Mouse (Mus musculus) kidney, postnatal 0 days (tissue): ENCODE measurements around the gene Asic2. TPM values are rescaled to one million over a fixed set of nuclear protein-coding genes. Genes with fewer than 3 reads are reported as not detected.

Source experiments
- ATAC-seq: fragments of 200-750 bp; cut with Nextera tagmentation; replicated peaks from 2 replicates; pipeline ENCODE4 v1.8.0; 2017; ENCODE audit warnings: low read depth, moderate number of reproducible peaks, moderate TSS enrichment, moderate library complexity; ENCODE audit not compliant: low FRiP score
- DNase-seq: peaks from one replicate; pipeline ENCODE4 v3.0.0-alpha.2; 2016; ENCODE audit warnings: low spot score
- H3K27ac ChIP-seq: fragments of 300-500 bp; sonication (generic); 2 replicates; pipeline ENCODE4 v1.5.1; 2014; ENCODE audit warnings: mild to moderate bottlenecking
- H3K27me3 ChIP-seq: fragments of 300-500 bp; sonication (generic); 2 replicates; pipeline ENCODE4 v1.6.1; 2014; ENCODE audit warnings: low read length, mixed read lengths; ENCODE audit not compliant: insufficient read depth
- H3K36me3 ChIP-seq: fragments of 300-500 bp; sonication (generic); 2 replicates; pipeline ENCODE4 v1.6.1; 2014; ENCODE audit warnings: low read length, mixed read lengths; ENCODE audit not compliant: insufficient read depth
- H3K4me1 ChIP-seq: fragments of 300-500 bp; sonication (generic); replicated peaks from 2 replicates; pipeline ENCODE4 v1.6.1; 2014; ENCODE audit warnings: antibody characterized with exemption, low read length, mixed read lengths; ENCODE audit not compliant: insufficient read depth
- H3K4me2 ChIP-seq: fragments of 300-500 bp; sonication (generic); 2 replicates; pipeline ENCODE4 v1.6.1; 2014; ENCODE audit warnings: mild to moderate bottlenecking, low read length, moderate library complexity, mixed read lengths
- H3K4me3 ChIP-seq: fragments of 300-500 bp; sonication (generic); replicated peaks from 2 replicates; pipeline ENCODE4 v1.5.1; 2014; ENCODE audit warnings: low read depth, low read length
- H3K9ac ChIP-seq: fragments of 300-500 bp; sonication (generic); 2 replicates; pipeline ENCODE4 v1.6.1; 2014; ENCODE audit warnings: low read depth, low read length
- H3K9me3 ChIP-seq: fragments of 300-500 bp; sonication (generic); replicated peaks from 2 replicates; pipeline ENCODE4 v1.6.1; 2016; ENCODE audit warnings: low read length, inconsistent platforms, mixed read lengths
- CTCF ChIP-seq: IDR thresholded peaks from 2 replicates; pipeline ENCODE4 v1.5.1; 2016; ENCODE audit warnings: antibody characterized with exemption, low read depth, mild to moderate bottlenecking, moderate library complexity
- WGBS: fragments of 180-500 bp; shearing (Covaris S2); extraction: QIAGEN DNeasy Blood & Tissue Kit; methylation state at CpG from one replicate; pipeline ENCODE4 v1.1.7; 2014; 5-methylcytosine and 5-hydroxymethylcytosine counted together
- polyA plus RNA-seq: library from polyadenylated mRNA; unstranded; fragments of >200 nt; fragmentation: Nextera tagmentation; extraction: Ambion mirVana; gene quantifications from 2 replicates; pipeline ENCODE4 v1.2.1, GENCODE M21; 2015

The Asic2 gene
- polyA plus RNA-seq, 1 experiment from 2014 or later: 2.6 TPM

GRCm38 (mm10) chr11:81454921-81455320 lies 513.3 kb downstream of the Asic2 start:
- Histone ChIP-seq H3K27me3 (no peaks in the 10 kb centered on the region), H3K4me3 (no peak overlapping the region), H3K36me3 (no peaks in the 10 kb centered on the region), H3K9ac (no peak overlapping the region), H3K27ac (no peak overlapping the region), H3K9me3 (no peaks in the 10 kb centered on the region), H3K4me2 (no peak overlapping the region), H3K4me1 (peaks cover 4% of the 10 kb centered on the region; the same call in 1 of the 2 replicates)
- ATAC-seq: no peak
- WGBS: 75% methylated on average over 4 of the region's 4 CpGs
- peak; percentile 18 for DNase-seq
- TF ChIP-seq CTCF: no peak

DNA sequence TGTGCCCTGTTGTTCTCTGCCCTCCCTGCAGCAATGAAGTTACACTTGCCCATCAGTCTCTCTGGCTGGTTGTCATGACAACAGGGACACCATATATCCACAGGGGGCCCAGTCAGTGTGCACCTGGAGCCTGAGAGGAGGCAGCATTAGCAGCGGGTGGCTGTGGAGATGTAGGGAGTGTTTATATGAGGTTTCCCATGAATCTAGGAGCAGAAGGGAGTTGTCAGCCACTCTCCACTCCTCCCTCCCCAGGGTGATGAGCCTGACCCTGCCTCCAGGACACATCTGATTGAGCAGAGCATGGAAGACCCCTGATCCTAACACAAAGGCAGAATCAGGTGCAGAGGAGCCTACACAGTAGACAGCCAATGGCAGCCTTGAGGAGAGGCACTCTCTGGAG lies 514.1 kb downstream of the Asic2 start:
- Histone ChIP-seq H3K27me3 (no peaks in the 10 kb centered on the region), H3K4me1 (peaks cover 6% of the 10 kb centered on the region; the same call in 1 of the 2 replicates), H3K36me3 (no peaks in the 10 kb centered on the region), H3K27ac (no peak overlapping the region), H3K9me3 (no peaks in the 10 kb centered on the region), H3K4me2 (no peak overlapping the region), H3K9ac (no peak overlapping the region), H3K4me3 (no peak overlapping the region)
- 32% methylated on average over 1 of the region's 1 CpGs for WGBS
- peak; percentile 76 for DNase-seq
- no peak; the same call in 1 of the 2 replicates for ATAC-seq
- no peak for TF ChIP-seq CTCF

DNA sequence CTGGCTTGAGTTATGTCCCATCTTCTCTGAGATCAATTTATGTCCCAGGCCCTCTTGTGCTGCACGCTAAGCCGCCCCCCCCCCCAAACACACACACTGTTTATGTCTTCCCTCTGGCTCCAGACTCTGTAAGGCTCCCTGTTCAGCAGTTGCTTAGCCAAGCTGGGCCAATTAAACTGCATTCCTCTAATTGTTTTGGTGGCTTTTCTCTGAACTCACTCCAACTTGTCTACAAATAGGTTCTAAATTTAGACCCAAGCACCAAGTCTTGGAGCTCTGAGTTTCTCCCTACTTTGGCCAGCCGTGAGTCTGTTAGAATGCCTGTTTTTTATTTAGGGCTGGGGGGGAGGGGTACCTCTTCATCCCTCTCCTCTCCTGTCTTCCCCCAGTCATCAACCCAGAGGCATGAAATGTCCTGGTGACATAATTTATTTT lies 519.0 kb downstream of the Asic2 start:
- peaks cover 6% of the 10 kb centered on the region; the same call in 1 of the 2 replicates for H3K4me1 ChIP-seq
- H3K4me3 ChIP-seq: no peak overlapping the region
- H3K9me3 ChIP-seq: no peaks in the 10 kb centered on the region
- H3K27me3 ChIP-seq: no peaks in the 10 kb centered on the region
- H3K27ac ChIP-seq: peak overlapping the region; percentile 60
- ATAC-seq (peak; percentile 78; the same call in 1 of the 2 replicates), DNase-seq (peak; percentile 95)
- H3K36me3 ChIP-seq: no peaks in the 10 kb centered on the region
- H3K9ac ChIP-seq: no peak overlapping the region
- TF ChIP-seq CTCF: no peak
- no peak overlapping the region for H3K4me2 ChIP-seq
- 2% methylated on average over 3 of the region's 3 CpGs for WGBS

DNA sequence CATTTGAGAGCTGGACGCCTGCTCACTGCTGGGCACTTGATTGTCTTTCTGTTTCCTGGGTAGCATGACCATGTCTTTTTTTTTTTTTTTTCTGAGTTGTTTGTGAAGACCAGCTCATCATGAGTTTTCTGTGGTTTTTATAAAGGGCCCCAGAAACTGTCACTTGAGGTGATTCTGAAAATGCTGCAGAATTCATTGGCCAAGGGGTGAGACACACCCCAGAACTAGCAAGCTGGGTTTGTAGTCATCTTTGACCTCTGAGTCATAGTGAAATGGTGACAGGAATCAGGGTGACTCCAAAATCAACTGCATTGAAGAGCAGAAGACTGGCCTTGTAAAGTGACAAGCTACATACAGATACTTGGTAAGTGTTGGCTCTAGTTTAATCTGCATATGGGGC lies 521.9 kb downstream of the Asic2 start:
- H3K9me3 ChIP-seq: no peaks in the 10 kb centered on the region
- no peaks in the 10 kb centered on the region for H3K36me3 ChIP-seq
- no peak for TF ChIP-seq CTCF
- H3K27ac ChIP-seq: no peak overlapping the region
- WGBS: 80% methylated on average over 1 of the region's 1 CpGs
- DNase-seq (no peak), ATAC-seq (no peak)
- no peak overlapping the region for H3K4me2 ChIP-seq
- H3K4me3 ChIP-seq: no peak overlapping the region
- H3K27me3 ChIP-seq: no peaks in the 10 kb centered on the region
- H3K4me1 ChIP-seq: peaks cover 6% of the 10 kb centered on the region; the same call in 1 of the 2 replicates
- H3K9ac ChIP-seq: no peak overlapping the region

- no peaks in the 10 kb centered on the region for H3K36me3 ChIP-seq
- H3K9ac ChIP-seq: no peak overlapping the region
- WGBS: 66% methylated on average over 14 of the region's 14 CpGs
- no peak for ATAC-seq
- H3K4me1 ChIP-seq: no peaks in the 10 kb centered on the region
- no peaks in the 10 kb centered on the region for H3K9me3 ChIP-seq
- no peak for TF ChIP-seq CTCF
- no peak overlapping the region for H3K4me3 ChIP-seq
- H3K27ac ChIP-seq: no peak overlapping the region
- H3K27me3 ChIP-seq: no peaks in the 10 kb centered on the region
- DNase-seq: no peak
- no peak overlapping the region for H3K4me2 ChIP-seq
Measured at GRCm38 (mm10) chr11:81426857-81427256, 541.4 kb downstream of the Asic2 start.

DNA sequence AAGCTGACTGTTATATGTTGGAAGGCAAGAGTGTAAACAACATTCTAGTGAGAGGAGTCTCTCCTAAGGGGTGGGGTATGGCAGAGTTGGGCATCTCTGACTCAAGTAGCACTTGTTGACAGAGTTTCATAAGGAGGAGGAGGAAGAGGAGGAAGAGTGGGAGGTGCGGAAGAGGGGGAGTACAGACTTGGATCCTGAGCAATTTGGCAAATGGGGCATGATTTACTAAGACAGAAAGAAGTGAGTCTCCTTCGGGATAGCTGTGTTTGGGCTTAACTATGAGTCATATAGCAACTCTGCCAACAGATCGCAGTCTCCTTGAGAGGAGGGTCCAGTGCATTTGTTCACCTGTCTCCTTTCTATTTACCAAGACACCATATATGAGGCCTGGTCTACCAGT lies 549.1 kb downstream of the Asic2 start:
- H3K27ac ChIP-seq: no peak overlapping the region
- no peak overlapping the region for H3K9ac ChIP-seq
- H3K4me3 ChIP-seq: no peak overlapping the region
- no peaks in the 10 kb centered on the region for H3K4me1 ChIP-seq
- no peaks in the 10 kb centered on the region for H3K36me3 ChIP-seq
- H3K4me2 ChIP-seq: no peak overlapping the region
- H3K27me3 ChIP-seq: no peaks in the 10 kb centered on the region
- TF ChIP-seq CTCF: no peak
- DNase-seq (no peak), ATAC-seq (no peak)
- H3K9me3 ChIP-seq: no peaks in the 10 kb centered on the region
- 67% methylated on average over 3 of the region's 3 CpGs for WGBS

DNA sequence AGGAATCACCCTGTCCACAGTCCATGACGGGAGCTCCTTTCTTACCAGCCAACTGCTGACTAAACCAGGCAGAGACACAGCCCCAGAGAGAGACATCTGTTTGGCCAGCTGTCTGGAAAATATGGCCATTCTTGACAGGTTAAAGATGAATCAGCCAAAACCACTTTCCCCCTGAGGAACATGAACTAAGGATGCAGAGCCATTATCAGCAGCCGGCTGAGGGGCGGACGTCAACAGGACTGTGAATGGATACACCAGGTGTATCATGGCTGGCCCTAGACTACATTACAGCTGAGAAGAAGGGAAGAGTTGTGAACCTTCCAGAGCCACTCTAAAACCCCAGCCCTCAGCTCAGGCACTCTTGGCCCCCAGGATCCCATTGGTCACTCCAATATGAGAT lies 550.2 kb downstream of the Asic2 start:
- no peak overlapping the region for H3K27ac ChIP-seq
- no peaks in the 10 kb centered on the region for H3K4me1 ChIP-seq
- WGBS: 93% methylated on average over 4 of the region's 4 CpGs
- H3K36me3 ChIP-seq: no peaks in the 10 kb centered on the region
- no peak overlapping the region for H3K9ac ChIP-seq
- DNase-seq (no peak), ATAC-seq (no peak)
- no peaks in the 10 kb centered on the region for H3K27me3 ChIP-seq
- no peak overlapping the region for H3K4me3 ChIP-seq
- H3K9me3 ChIP-seq: no peaks in the 10 kb centered on the region
- H3K4me2 ChIP-seq: no peak overlapping the region
- TF ChIP-seq CTCF: no peak
